Mouse (Mus musculus): ENCODE results near the gene Id3. TPM values are rescaled to one million over a fixed set of nuclear protein-coding genes. Genes with fewer than 3 reads are reported as not detected.

Gene Id3
- polyA plus RNA-seq, 1 experiment from 2014 or later, result 441 TPM

DNA sequence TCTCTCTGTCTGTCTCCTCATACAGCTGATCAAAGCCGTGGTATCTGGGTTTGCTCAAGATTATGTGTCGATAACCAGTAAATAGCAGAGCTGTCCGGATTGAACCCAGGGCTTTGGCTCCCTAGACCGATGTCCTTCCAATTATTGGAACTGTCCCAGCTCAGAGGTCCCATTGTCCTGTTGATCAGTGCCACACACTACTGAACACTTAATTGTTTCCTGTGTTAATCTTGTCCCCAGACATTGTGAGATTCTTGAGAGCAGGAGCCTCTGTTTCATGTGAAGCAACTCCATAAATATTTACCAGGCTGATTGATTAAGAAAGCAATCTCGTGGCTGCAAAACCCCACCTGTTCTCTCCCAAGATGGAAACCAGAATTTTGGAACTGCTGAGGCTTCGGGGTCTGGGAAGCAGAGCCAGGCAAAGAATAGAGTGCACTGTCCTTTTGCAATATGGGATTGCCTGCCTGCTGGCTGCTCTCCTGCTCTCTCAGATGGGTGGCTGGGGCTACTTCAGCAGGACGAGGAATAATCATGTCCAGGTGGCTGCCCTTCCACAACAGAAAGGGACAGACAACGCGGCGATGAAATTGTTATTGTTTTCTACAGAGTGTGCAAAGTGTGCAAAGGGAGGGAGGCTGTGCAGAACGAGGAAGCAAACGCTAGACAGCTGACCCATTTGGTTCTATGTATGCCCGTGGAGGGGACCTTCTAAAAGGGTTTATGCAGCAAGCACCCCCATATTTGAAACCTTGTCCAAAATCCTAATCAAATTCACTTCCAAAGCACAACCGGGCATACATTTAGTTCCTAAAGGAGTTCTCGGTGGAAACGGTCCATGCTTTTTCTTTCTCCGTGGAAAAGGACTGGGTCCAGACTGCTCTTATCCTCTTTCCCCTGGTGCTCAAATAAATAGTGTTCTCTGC, 767 bp upstream of the Id3 start:
- 8% methylated on average over 17 of the region's 17 CpGs for WGBS
- Histone ChIP-seq H3K9ac (no peak overlapping the region; the same call in 1 of the 2 replicates), H3K27me3 (no peaks in the 10 kb centered on the region), H3K27ac (replicated peaks) (peak overlapping the region; percentile 98), H3K4me1 (peaks cover 71% of the 10 kb centered on the region), H3K9me3 (replicated peaks) (no peaks in the 10 kb centered on the region), H3K36me3 (no peaks in the 10 kb centered on the region), H3K4me2 (replicated peaks) (peak overlapping the region; percentile 73), H3K4me3 (replicated peaks) (peak overlapping the region; percentile 92)
- ATAC-seq (ENCODE audit: insufficient number of reproducible peaks, low FRiP score, low TSS enrichment, low read depth), result no peak

DNA sequence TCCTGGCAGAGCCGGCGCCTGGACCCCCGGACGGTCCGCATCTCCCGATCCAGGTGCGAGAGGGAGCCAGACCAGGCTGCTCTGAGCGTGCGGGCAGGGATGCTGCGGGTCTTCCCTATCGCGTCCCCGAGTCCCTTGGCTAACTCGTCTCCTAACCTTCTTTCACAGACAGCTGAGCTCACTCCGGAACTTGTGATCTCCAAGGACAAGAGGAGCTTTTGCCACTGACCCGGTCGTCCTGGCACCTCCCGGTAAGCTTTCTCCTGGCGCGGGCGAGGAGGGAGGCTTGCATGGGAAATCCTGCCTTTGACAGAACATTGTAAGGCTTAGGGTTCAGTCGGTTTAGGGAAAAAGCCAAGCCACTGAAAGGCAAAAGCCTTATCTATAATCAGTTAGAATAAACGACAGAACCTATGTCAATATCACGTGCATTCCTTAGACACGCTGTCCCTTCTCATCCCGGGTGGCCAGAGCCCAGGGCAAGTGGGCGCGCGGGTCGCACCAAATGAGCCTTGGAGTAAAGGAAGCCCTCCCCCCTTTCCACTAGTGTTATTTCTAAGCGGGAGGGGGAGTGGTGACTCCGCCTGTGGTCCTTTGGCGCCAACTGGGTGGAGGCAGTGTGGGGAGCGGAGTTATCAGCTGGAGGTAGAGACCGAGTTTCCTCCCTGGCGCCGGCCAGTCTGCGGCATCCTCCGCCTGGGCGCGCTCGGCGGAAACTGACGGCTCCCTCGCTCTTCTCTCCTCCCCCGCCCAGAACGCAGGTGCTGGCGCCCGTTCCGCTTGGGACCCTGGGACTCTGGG, 1.0 kb downstream of the Id3 start:
- Histone ChIP-seq H3K4me3 (replicated peaks) (peak overlapping the region; percentile 92), H3K4me2 (replicated peaks) (peak overlapping the region; percentile 73), H3K27ac (replicated peaks) (peak overlapping the region; percentile 98), H3K9me3 (replicated peaks) (no peaks in the 10 kb centered on the region), H3K9ac (peak overlapping the region; percentile 91), H3K27me3 (no peaks in the 10 kb centered on the region), H3K4me1 (peaks cover 76% of the 10 kb centered on the region), H3K36me3 (no peaks in the 10 kb centered on the region)
- under 1% methylated on average over 50 of the region's 50 CpGs for WGBS
- ATAC-seq (ENCODE audit: insufficient number of reproducible peaks, low FRiP score, low TSS enrichment, low read depth), result no peak

DNA sequence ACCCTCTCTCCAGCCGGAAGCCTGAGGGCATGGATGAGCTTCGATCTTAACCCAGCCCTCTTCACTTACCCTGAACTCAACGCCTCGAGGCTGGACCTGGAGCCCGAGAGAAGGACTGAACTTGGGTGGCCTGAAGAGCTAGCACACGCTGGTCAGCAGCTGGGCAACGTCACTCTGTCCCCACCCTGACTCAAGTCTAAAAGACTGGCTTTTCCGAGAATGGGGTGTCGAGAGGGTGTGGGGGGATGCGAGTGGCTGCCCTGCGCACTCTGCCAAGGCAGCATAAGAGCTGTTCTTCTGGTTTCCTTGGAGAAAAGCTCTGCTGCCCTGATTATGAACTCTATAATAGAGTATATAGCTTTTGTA, 1.6 kb downstream of the Id3 start:
- peak overlapping the region; percentile 73 for H3K4me2 ChIP-seq (replicated peaks)
- no peaks in the 10 kb centered on the region for H3K27me3 ChIP-seq
- peaks cover 72% of the 10 kb centered on the region for H3K4me1 ChIP-seq
- 1% methylated on average over 11 of the region's 11 CpGs for WGBS
- ATAC-seq (ENCODE audit: insufficient number of reproducible peaks, low FRiP score, low TSS enrichment, low read depth), result no peak
- H3K36me3 ChIP-seq, result no peaks in the 10 kb centered on the region
- H3K9ac ChIP-seq, result peak overlapping the region; percentile 91
- H3K27ac ChIP-seq (replicated peaks), result peak overlapping the region; percentile 98
- peak overlapping the region; percentile 92 for H3K4me3 ChIP-seq (replicated peaks)
- no peaks in the 10 kb centered on the region for H3K9me3 ChIP-seq (replicated peaks)

DNA sequence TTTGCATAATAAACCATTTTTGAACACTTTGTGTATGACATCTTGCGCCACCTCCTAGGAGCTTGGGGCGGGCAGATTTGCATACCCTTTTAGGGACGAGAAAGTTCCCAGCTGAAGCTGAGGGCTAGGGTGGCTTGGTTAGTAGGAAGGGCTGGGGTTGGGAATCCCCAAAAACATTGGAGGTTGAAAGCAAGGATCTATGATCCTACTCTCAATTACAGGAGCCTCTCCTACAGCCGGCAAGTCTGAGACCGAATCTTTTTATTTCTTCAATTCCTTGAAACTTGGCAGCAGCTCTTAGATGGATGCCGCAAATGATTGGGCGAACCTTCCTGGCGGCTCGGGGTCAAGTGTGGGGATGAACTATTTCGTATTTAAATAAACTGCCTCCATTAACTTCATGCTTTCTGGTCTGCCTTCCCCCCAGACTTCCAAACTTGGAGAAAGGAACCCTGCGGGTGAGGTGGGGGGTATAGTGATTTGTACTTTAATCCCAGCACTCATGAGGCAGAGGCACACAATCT, 2.1 kb downstream of the Id3 start:
- 4% methylated on average over 11 of the region's 11 CpGs for WGBS
- Histone ChIP-seq H3K4me2 (replicated peaks) (peak overlapping the region; percentile 73), H3K4me3 (replicated peaks) (peak overlapping the region; percentile 92), H3K36me3 (no peaks in the 10 kb centered on the region), H3K9me3 (replicated peaks) (no peaks in the 10 kb centered on the region), H3K27ac (replicated peaks) (peak overlapping the region; percentile 98), H3K9ac (peak overlapping the region; percentile 91), H3K4me1 (peaks cover 72% of the 10 kb centered on the region), H3K27me3 (no peaks in the 10 kb centered on the region)
- ATAC-seq (ENCODE audit: insufficient number of reproducible peaks, low FRiP score, low TSS enrichment, low read depth), result no peak

DNA sequence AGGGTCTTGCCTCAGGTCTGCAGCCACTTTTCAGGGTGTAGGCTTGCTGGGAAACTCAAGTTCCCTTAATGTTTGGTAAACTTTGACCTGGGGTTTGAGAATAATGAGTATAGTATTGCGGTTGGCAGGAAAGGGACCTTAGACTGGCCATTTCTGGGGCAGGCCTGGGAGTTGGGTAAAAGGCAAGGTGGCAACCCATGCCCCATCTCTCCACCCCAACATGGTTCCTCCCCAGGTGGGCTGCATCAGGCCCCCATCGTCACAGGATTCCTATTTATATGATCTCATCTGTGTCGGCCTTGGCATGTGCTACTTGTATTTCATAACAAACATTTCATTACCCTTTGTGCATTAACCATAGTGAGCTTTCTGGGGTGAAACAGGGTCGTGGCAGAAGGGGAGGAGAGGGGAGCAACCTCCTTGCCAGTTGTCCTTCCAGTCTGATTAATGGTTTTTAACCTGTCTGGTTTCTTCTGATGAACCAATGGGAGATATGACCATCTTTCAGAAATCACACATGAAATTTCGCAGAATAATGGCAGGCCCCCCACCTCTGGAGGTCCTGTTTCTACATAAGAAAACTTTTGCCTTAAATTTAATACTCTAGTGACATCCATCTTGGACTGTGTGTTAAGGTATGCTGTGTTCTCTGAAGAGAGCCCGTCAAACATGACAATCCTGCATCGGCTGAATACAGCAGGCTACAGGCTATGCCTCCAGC, 2.9 kb downstream of the Id3 start:
- Histone ChIP-seq H3K4me1 (peaks cover 72% of the 10 kb centered on the region), H3K4me3 (replicated peaks) (peak overlapping the region; percentile 92), H3K27me3 (no peaks in the 10 kb centered on the region), H3K4me2 (replicated peaks) (peak overlapping the region; percentile 73), H3K27ac (replicated peaks) (peak overlapping the region; percentile 98), H3K9ac (peak overlapping the region; percentile 91; the same call in 1 of the 2 replicates), H3K36me3 (no peaks in the 10 kb centered on the region), H3K9me3 (replicated peaks) (no peaks in the 10 kb centered on the region)
- WGBS, result 17% methylated on average over 7 of the region's 7 CpGs
- no peak for ATAC-seq (ENCODE audit: insufficient number of reproducible peaks, low FRiP score, low TSS enrichment, low read depth)

DNA sequence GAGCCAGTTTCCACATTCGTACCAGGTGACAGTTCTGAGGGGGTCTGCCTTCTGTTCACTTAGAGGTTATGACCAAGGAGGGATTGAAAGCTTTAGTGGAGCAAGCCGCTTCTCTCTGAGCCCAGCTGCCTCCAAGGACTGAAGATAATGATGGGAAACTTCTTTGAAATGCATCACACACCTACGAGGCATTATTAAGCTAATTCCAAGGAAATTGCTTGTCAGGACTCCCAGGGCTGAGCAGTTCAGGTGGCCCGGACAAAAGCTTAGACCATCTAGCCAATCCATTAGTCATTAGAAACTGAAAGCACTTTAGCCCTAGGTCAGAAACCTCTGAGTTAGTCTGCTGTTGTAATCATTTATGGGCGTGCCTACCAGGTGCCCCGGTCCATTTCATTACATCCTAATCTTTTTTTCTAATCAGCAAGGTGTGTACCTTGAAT, 3.4 kb downstream of the Id3 start:
- Histone ChIP-seq H3K36me3 (no peaks in the 10 kb centered on the region), H3K4me2 (replicated peaks) (peak overlapping the region; percentile 73), H3K27ac (replicated peaks) (peak overlapping the region; percentile 98), H3K4me3 (replicated peaks) (peak overlapping the region; percentile 92), H3K9ac (no peak overlapping the region), H3K9me3 (replicated peaks) (no peaks in the 10 kb centered on the region), H3K27me3 (no peaks in the 10 kb centered on the region), H3K4me1 (peaks cover 70% of the 10 kb centered on the region)
- 10% methylated on average over 6 of the region's 6 CpGs for WGBS
- no peak for ATAC-seq (ENCODE audit: insufficient number of reproducible peaks, low FRiP score, low TSS enrichment, low read depth)

DNA sequence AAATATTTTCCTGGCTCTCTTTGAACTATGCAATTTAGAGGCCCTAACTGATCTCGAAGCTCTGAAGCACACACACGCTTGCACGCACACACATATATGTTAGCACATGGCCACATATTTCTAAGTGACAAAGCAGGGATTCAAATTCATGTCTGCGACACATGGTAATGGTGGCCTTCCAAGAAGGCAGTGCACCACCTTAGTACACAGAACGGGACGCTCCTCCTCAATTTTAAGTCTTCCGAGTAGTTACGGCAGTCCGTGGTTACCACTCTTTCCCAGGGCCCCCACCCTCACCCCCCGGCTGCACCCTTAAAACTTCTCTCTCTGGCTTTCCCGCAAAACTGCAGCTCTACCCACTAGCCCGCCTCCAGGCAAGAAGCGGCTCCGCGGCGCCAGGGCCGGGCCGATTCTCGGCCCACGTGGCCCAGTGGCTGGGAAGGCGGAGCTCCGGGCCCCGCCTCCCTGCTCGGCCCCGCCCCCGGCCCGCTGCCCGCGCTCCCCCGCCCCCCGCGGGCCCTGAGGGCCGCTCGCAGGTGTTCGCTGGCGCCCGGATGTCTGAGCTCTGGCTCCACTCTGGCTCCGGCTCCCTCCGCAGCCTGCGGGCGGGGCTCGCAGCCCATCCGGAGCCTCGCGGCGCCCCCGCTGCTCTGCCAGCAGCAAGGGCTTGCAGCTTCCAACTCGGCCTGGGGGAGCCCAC, 4.3 kb downstream of the Id3 start:
- peak overlapping the region; percentile 98 for H3K27ac ChIP-seq (replicated peaks)
- no peaks in the 10 kb centered on the region for H3K27me3 ChIP-seq
- H3K9ac ChIP-seq, result peak overlapping the region; percentile 29; the same call in 1 of the 2 replicates
- peak overlapping the region; percentile 92 for H3K4me3 ChIP-seq (replicated peaks)
- peaks cover 66% of the 10 kb centered on the region for H3K4me1 ChIP-seq
- peak overlapping the region; percentile 73 for H3K4me2 ChIP-seq (replicated peaks)
- no peaks in the 10 kb centered on the region for H3K9me3 ChIP-seq (replicated peaks)
- WGBS, result 1% methylated on average over 48 of the region's 48 CpGs
- no peaks in the 10 kb centered on the region for H3K36me3 ChIP-seq
- ATAC-seq (ENCODE audit: insufficient number of reproducible peaks, low FRiP score, low TSS enrichment, low read depth), result peak; percentile 76

DNA sequence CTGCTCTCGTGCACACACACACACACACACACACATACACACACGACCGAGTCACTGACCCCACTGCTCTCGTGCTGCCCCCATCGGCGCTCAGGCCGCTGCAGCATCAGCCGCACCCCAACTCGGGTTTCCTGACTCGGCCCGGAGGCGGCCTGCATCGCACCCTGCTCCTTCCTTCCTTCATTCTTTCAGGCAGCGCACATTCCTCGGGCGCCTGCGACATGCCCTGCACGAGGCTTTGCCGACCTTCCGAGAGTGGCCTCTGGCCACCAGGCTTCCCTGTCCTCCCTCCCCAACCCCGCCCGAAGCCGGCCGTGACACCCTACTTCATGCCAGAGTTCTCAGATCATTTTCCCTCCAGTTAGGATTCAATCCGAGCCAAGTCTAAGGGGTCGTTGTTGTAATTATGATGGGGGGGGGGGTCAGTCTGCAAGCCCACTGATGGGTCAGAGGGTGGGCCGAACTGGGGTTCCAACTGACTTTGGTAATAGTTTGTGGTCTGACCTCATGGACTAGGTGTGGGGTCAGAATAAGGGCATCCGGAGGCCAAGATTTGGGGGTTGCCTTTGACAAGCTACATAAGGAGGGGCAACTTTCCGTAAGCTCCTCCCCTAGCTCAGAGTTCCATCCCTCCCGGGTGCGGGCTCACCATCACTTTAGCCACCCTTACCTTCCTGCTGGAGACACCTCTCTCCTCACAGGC, 5.2 kb downstream of the Id3 start:
- Histone ChIP-seq H3K9me3 (replicated peaks) (no peaks in the 10 kb centered on the region), H3K36me3 (no peaks in the 10 kb centered on the region), H3K4me2 (replicated peaks) (peak overlapping the region; percentile 73), H3K27ac (replicated peaks) (peak overlapping the region; percentile 98), H3K4me1 (peaks cover 59% of the 10 kb centered on the region), H3K27me3 (no peaks in the 10 kb centered on the region), H3K4me3 (replicated peaks) (peak overlapping the region; percentile 92; the same call in 1 of the 2 replicates), H3K9ac (no peak overlapping the region)
- 0 out of 2 replicates have a peak, but pooled peaks have one; percentile 0 for ATAC-seq (ENCODE audit: insufficient number of reproducible peaks, low FRiP score, low TSS enrichment, low read depth)
- WGBS, result 8% methylated on average over 31 of the region's 31 CpGs

DNA sequence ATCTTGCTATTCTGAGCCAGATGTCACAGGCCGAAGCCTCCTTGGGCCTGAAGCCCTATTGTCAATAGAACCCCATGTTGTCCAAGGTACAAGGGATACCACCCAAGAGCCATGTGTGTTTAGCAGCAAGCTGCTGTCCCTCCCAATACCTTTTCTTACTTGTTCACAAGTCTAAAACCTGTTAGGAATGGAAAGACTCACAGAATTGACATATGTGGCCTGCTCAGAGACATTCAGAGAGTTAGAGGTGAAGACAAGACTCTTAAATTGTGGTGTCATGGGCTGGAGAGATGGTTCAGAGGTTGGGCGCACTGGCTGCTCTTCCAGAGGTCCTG, 5.7 kb downstream of the Id3 start:
- no peak overlapping the region for H3K4me2 ChIP-seq (replicated peaks)
- H3K27ac ChIP-seq (replicated peaks), result peak overlapping the region; percentile 98
- H3K27me3 ChIP-seq, result no peaks in the 10 kb centered on the region
- no peaks in the 10 kb centered on the region for H3K36me3 ChIP-seq
- H3K4me3 ChIP-seq (replicated peaks), result no peak overlapping the region
- no peak overlapping the region for H3K9ac ChIP-seq
- peaks cover 59% of the 10 kb centered on the region for H3K4me1 ChIP-seq
- WGBS, result 83% methylated on average over 2 of the region's 2 CpGs
- no peak for ATAC-seq (ENCODE audit: insufficient number of reproducible peaks, low FRiP score, low TSS enrichment, low read depth)
- no peaks in the 10 kb centered on the region for H3K9me3 ChIP-seq (replicated peaks)

DNA sequence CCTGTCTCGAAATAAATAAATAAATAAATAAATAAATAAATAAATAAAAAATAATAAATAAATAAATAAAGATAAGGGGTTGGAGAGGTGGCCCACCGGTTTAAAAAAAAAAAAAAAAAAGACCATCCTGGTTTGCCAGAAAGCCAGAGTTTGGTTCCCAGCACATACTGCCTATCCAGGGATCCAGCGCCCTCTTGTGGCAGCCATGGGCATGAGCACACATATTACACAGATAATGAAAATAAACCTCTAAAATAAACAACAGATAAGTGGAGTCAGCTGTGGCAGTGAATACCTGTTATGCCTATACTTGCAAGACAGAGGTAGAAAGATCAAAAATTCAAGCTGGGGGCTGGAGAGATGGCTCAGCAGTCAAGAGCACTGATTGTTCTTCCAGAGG, 6.4 kb downstream of the Id3 start:
- Histone ChIP-seq H3K9ac (no peak overlapping the region), H3K4me2 (replicated peaks) (no peak overlapping the region), H3K36me3 (no peaks in the 10 kb centered on the region), H3K9me3 (replicated peaks) (no peaks in the 10 kb centered on the region), H3K4me1 (peaks cover 63% of the 10 kb centered on the region), H3K4me3 (replicated peaks) (no peak overlapping the region), H3K27me3 (no peaks in the 10 kb centered on the region), H3K27ac (replicated peaks) (peak overlapping the region; percentile 65; the same call in 1 of the 2 replicates)
- WGBS, result 42% methylated on average over 3 of the region's 3 CpGs
- ATAC-seq (ENCODE audit: insufficient number of reproducible peaks, low FRiP score, low TSS enrichment, low read depth), result no peak

Measured in embryonic facial prominence, embryonic 15.5 days (tissue).